Mouse (Mus musculus) liver, adult 2 months (tissue): ENCODE measurements around the gene Dock4.

ENCODE experiments used
- CTCF ChIP-seq: fragments of 200-500 bp; IDR thresholded peaks from 2 replicates; pipeline ENCODE4 v1.5.1; 2011; ENCODE audit warnings: low read depth, low read length, control low read depth
- POLR2A ChIP-seq: fragments of 200-500 bp; IDR thresholded peaks from 2 replicates; pipeline ENCODE4 v1.6.1; 2011; ENCODE audit warnings: low read length, control low read depth; ENCODE audit not compliant: insufficient read depth; ENCODE audit errors: extremely low read depth

GRCm38 (mm10) chr12:40714288-40714687, 268.5 kb downstream of the Dock4 start:
- TF ChIP-seq CTCF (no peak), POLR2A (no peak)
